Mouse (Mus musculus) ES-E14 (cell line): ENCODE measurements at regions not wholly inside any gene's neighbourhood (a gene's known extent, or its start where the extent isn't known, plus 50 kb on each side); places are given as distances from the start of the nearest gene placed in this dataset.
A peak's percentile ranks its signal among the peaks of the same experiment; 100 is the strongest.

Experiments
- DNase-seq: peaks from one replicate; pipeline ENCODE4 v3.0.0-alpha.2; 2013; ENCODE audit warnings: low read depth, low spot score
- H3K27ac ChIP-seq: 2 replicates; pipeline ENCODE4 v1.5.1; 2012; ENCODE audit warnings: low read depth, mild to moderate bottlenecking, low read length, moderate library complexity, mixed read lengths; ENCODE audit not compliant: poor library complexity, insufficient read depth, severe bottlenecking
- H3K36me3 ChIP-seq: 2 replicates; pipeline ENCODE4 v1.6.1; 2012; ENCODE audit warnings: mild to moderate bottlenecking, low read length, moderate library complexity, mixed read lengths; ENCODE audit not compliant: control insufficient read depth, poor library complexity, insufficient read depth, severe bottlenecking
- H3K4me1 ChIP-seq, 2 experiments: fragments of 150-350 bp in 1 of 2; sonication (generic) in 1 of 2; 2 replicates each; pipeline ENCODE4 v1.6.1; 2012; ENCODE audit warnings: low read length in 2 of 2, mild to moderate bottlenecking in 1 of 2, mixed read lengths in 1 of 2; ENCODE audit not compliant: control insufficient read depth in 2 of 2, insufficient read depth in 2 of 2, poor library complexity in 1 of 2
- H3K4me3 ChIP-seq, 2 experiments: fragments of 150-350 bp in 1 of 2; sonication (generic) in 1 of 2; 2 replicates each; pipeline ENCODE4 v1.5.1; 2012; ENCODE audit warnings: low read length in 2 of 2, low read depth in 1 of 2, mild to moderate bottlenecking in 1 of 2, mixed read lengths in 1 of 2; ENCODE audit not compliant: insufficient read depth in 1 of 2, poor library complexity in 1 of 2, severe bottlenecking in 1 of 2
- H3K9ac ChIP-seq: 2 replicates; pipeline ENCODE4 v1.6.1; 2012; ENCODE audit warnings: low read depth, mild to moderate bottlenecking, low read length, mixed read lengths; ENCODE audit not compliant: poor library complexity, insufficient read depth, severe bottlenecking
- H3K9me3 ChIP-seq: fragments of 150-350 bp; sonication (generic); 2 replicates; pipeline ENCODE4 v1.6.1; 2012; ENCODE audit warnings: low read depth, mild to moderate bottlenecking, low read length; ENCODE audit not compliant: control insufficient read depth, insufficient read depth
- CHD2 ChIP-seq: IDR thresholded peaks from 2 replicates; pipeline ENCODE4 v1.6.1; 2014; ENCODE audit warnings: mild to moderate bottlenecking, low read depth, low read length, inconsistent platforms
- HCFC1 ChIP-seq: IDR thresholded peaks from 2 replicates; pipeline ENCODE4 v1.6.1; 2012; ENCODE audit warnings: low read length, inconsistent platforms, borderline replicate concordance; ENCODE audit not compliant: insufficient read depth
- MAFK ChIP-seq: IDR thresholded peaks from 2 replicates; pipeline ENCODE4 v1.6.1; 2014; ENCODE audit warnings: mild to moderate bottlenecking, low read depth, low read length, inconsistent platforms; ENCODE audit not compliant: insufficient read depth
- ZC3H11A ChIP-seq: IDR thresholded peaks from 2 replicates; pipeline ENCODE4 v1.6.1; 2012; ENCODE audit warnings: low read depth, mild to moderate bottlenecking, inconsistent platforms, low read length, borderline replicate concordance
- ZNF384 ChIP-seq: IDR thresholded peaks from 2 replicates; pipeline ENCODE4 v1.6.1; 2012; ENCODE audit warnings: low read depth, low read length, inconsistent platforms
- in situ Hi-C, 2 experiments: fragments of 600-800 bp; cut with MboI; formaldehyde crosslinking; loops; one replicate each; pipeline ENCODE4 v1.15.1; 2025; ENCODE audit warnings: low sequenced_read_pairs in 2 of 2, inconsistent platforms in 1 of 2; ENCODE audit not compliant: unreplicated experiment in 2 of 2

DNA sequence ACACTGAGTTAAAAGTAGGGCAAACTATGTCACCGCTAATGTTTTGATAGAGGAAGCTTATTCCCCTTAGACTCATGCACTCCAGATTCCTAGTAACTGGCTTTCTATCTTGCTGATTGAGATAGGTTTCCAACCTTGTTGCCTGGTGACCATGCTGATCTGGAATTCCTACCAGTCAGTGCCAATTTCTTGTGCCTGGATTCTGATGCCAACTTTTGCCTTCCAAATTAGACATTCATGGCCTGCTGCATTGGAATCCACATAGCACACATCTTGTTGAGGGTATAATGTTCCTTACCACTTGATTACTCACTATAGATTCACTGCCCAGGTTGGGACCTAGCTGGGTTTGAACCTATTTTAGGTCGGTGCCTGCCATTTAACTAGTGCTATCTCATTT lies 262.8 kb upstream of the Smlr1 start:
- Histone ChIP-seq H3K27ac (no peak overlapping the region), H3K9ac (no peak overlapping the region), H3K36me3 (no peaks in the 10 kb centered on the region), H3K4me3 (no peak overlapping the region), H3K9me3 (no peaks in the 10 kb centered on the region), H3K4me1 (no peaks in the 10 kb centered on the region)
- in situ Hi-C loops: no loop called here
- TF ChIP-seq HCFC1 (no peak), MAFK (no peak), ZC3H11A (no peak), CHD2 (no peak), ZNF384 (no peak)
- no peak for DNase-seq

DNA sequence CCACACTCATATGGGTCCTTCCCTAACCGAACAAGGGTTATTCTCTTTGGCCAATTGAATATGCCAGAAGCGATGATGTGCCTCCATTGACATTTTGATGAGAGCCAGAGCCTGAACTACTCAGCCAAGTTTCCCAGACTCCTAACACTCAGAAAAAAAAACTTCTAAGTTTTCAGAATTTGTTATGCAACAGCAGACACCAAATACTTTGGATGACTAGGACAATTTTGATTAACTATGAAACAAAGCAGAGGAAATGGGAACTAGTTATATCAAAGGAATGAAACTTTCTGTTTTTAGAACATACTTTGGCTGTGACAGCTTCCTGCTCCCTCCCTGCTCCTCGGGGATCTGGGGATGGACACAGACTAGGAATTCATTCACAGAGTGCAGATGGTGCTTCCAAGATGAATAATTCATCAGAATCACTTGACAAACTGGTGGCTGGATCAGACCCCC lies 254.3 kb upstream of the Smlr1 start:
- Histone ChIP-seq H3K9ac (no peak overlapping the region), H3K4me1 (no peaks in the 10 kb centered on the region), H3K4me3 (no peak overlapping the region), H3K36me3 (no peaks in the 10 kb centered on the region), H3K27ac (no peak overlapping the region), H3K9me3 (no peaks in the 10 kb centered on the region)
- TF ChIP-seq ZC3H11A: no peak
- TF ChIP-seq ZNF384: no peak
- in situ Hi-C loops: no loop called here
- DNase-seq: no peak

- no peak for DNase-seq
- no peaks in the 10 kb centered on the region for H3K9me3 ChIP-seq
- no peak overlapping the region for H3K4me3 ChIP-seq
- no peak overlapping the region for H3K9ac ChIP-seq
- no peak for TF ChIP-seq ZNF384
- TF ChIP-seq ZC3H11A: no peak
- TF ChIP-seq CHD2: no peak
- no peak for TF ChIP-seq MAFK
- TF ChIP-seq HCFC1: no peak
- no peaks in the 10 kb centered on the region for H3K36me3 ChIP-seq
- H3K27ac ChIP-seq: no peak overlapping the region
- in situ Hi-C loops: no loop called here
- H3K4me1 ChIP-seq: no peaks in the 10 kb centered on the region
These were observed 252.6 kb upstream of the Smlr1 start for GRCm38 (mm10) chr10:25788660-25789059.

DNA sequence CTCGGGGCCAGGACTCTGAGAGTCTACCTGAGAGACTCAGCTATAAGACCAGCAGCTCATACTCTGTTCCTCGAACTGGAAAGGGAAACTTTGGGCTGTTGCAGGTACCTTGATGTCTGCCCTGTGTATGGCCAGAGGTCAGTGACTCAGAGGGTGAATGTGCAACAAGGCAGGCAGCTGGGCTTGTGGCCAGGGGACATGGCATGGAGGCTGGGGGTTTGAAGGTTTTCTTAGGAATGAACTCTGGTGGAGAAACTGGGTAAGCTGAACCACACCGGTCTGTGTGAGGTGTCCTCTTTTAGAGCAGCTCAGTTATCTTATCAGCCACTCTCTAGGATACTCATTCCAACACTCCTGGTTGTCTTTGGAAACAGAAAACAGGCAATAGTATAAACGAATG lies 251.9 kb upstream of the Smlr1 start:
- in situ Hi-C loops: no loop called here
- Histone ChIP-seq H3K9me3 (no peaks in the 10 kb centered on the region), H3K36me3 (no peaks in the 10 kb centered on the region), H3K9ac (no peak overlapping the region), H3K4me3 (no peak overlapping the region), H3K4me1 (no peaks in the 10 kb centered on the region), H3K27ac (no peak overlapping the region)
- DNase-seq: no peak
- TF ChIP-seq ZNF384 (no peak), CHD2 (no peak), HCFC1 (no peak)

DNA sequence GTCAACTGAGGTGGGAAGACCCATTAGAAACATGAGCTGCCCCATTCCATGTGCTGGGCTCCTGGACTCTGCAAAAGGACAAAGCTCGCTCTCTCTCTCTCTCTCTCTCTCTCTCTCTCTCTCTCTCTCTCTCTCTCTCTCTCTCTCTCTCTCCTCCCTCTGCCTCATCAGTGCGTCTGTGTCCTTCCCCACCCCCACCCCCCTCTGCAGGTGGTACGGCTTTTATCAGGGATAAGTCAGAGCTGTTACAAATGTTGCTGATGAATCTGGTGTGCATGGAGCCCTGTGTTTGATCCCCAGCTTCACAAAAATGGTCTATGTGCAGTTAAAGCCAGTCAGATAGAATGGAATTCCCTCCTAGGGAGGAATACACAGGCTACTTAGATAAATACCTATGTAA lies 247.8 kb upstream of the Smlr1 start:
- peak; percentile 9 for DNase-seq
- H3K4me1 ChIP-seq: no peaks in the 10 kb centered on the region
- H3K4me3 ChIP-seq: no peak overlapping the region
- no peaks in the 10 kb centered on the region for H3K36me3 ChIP-seq
- in situ Hi-C loops: no loop called here
- no peak for TF ChIP-seq ZNF384
- no peak for TF ChIP-seq CHD2
- TF ChIP-seq HCFC1: no peak
- no peak for TF ChIP-seq ZC3H11A
- TF ChIP-seq MAFK: no peak
- H3K27ac ChIP-seq: peak overlapping the region; percentile 43; the same call in 1 of the 2 replicates
- no peak overlapping the region for H3K9ac ChIP-seq
- no peaks in the 10 kb centered on the region for H3K9me3 ChIP-seq
